Mouse (Mus musculus) ES-Bruce4 (cell line): ENCODE measurements around the gene Hat1. TPM values are rescaled to one million over a fixed set of nuclear protein-coding genes. Genes with fewer than 3 reads are reported as not detected.

Experiments used
- H3K27ac ChIP-seq: 2 replicates; pipeline ENCODE4 v1.5.1; 2012; ENCODE audit warnings: low read length, inconsistent platforms; ENCODE audit not compliant: insufficient read depth
- H3K27me3 ChIP-seq: 2 replicates; pipeline ENCODE4 v1.6.1; 2012; ENCODE audit warnings: mild to moderate bottlenecking, low read length, inconsistent platforms; ENCODE audit not compliant: control insufficient read depth, poor library complexity, insufficient read depth, severe bottlenecking
- H3K36me3 ChIP-seq: 2 replicates; pipeline ENCODE4 v1.6.1; 2012; ENCODE audit warnings: inconsistent platforms, mild to moderate bottlenecking, low read length, moderate library complexity; ENCODE audit not compliant: control insufficient read depth, poor library complexity, insufficient read depth, severe bottlenecking
- H3K4me1 ChIP-seq: one replicate; pipeline ENCODE4 v1.8.1; 2011; ENCODE audit warnings: low read length; ENCODE audit not compliant: control insufficient read depth, insufficient read depth
- H3K4me3 ChIP-seq: 2 replicates; pipeline ENCODE4 v1.5.1; 2011; ENCODE audit warnings: low read depth, mild to moderate bottlenecking, low read length
- H3K9ac ChIP-seq: 2 replicates; pipeline ENCODE4 v1.6.1; 2012; ENCODE audit warnings: low read depth, mild to moderate bottlenecking, inconsistent platforms; ENCODE audit not compliant: poor library complexity, severe bottlenecking
- H3K9me3 ChIP-seq: replicated peaks from 2 replicates; pipeline ENCODE4 v1.6.1; 2012; ENCODE audit warnings: mild to moderate bottlenecking, low read length, inconsistent platforms; ENCODE audit not compliant: control insufficient read depth, poor library complexity, insufficient read depth, severe bottlenecking
- CTCF ChIP-seq: IDR thresholded peaks from one replicate; pipeline ENCODE4 v1.8.1; 2011; ENCODE audit warnings: low read depth, low read length
- EP300 ChIP-seq: IDR thresholded peaks from 2 replicates; pipeline ENCODE4 v1.6.1; 2011; ENCODE audit warnings: low read depth, low read length; ENCODE audit not compliant: insufficient read depth
- POLR2A ChIP-seq: IDR thresholded peaks from one replicate; pipeline ENCODE4 v1.8.1; 2011; ENCODE audit warnings: low read length; ENCODE audit not compliant: insufficient read depth
- polyA plus RNA-seq: library from polyadenylated mRNA; stranded (reverse); fragments of >200 nt; gene quantifications from 2 replicates; pipeline ENCODE4 v1.2.4, GENCODE M21; 2011; ENCODE audit warnings: low read depth; ENCODE audit not compliant: missing spikeins, insufficient read depth, insufficient read length

Gene Hat1
- polyA plus RNA-seq, 1 experiment: 692 TPM

- Histone ChIP-seq H3K27me3 (no peaks in the 10 kb centered on the region), H3K36me3 (peaks cover 80% of the 10 kb centered on the region), H3K4me3 (no peak overlapping the region), H3K9me3 (no peaks in the 10 kb centered on the region), H3K4me1 (no peaks in the 10 kb centered on the region), H3K27ac (no peak overlapping the region), H3K9ac (no peak overlapping the region)
- TF ChIP-seq CTCF (no peak), POLR2A (no peak), EP300 (no peak)
These were observed 46.7 kb downstream of the Hat1 start for GRCm38 (mm10) chr2:71435440-71435839.

- no peaks in the 10 kb centered on the region for H3K4me1 ChIP-seq
- no peak overlapping the region for H3K4me3 ChIP-seq
- peaks cover 28% of the 10 kb centered on the region for H3K36me3 ChIP-seq
- TF ChIP-seq POLR2A (no peak), CTCF (no peak), EP300 (no peak)
- no peak overlapping the region for H3K27ac ChIP-seq
- H3K9ac ChIP-seq: no peak overlapping the region
- no peaks in the 10 kb centered on the region for H3K9me3 ChIP-seq
- H3K27me3 ChIP-seq: no peaks in the 10 kb centered on the region
These were observed 54.6 kb downstream of the Hat1 start for GRCm38 (mm10) chr2:71443376-71443775.

- no peaks in the 10 kb centered on the region for H3K27me3 ChIP-seq
- H3K36me3 ChIP-seq: peaks cover 11% of the 10 kb centered on the region
- H3K4me1 ChIP-seq: no peaks in the 10 kb centered on the region
- no peak overlapping the region for H3K9ac ChIP-seq
- H3K27ac ChIP-seq: no peak overlapping the region
- H3K9me3 ChIP-seq: no peaks in the 10 kb centered on the region
- TF ChIP-seq EP300 (no peak), CTCF (no peak), POLR2A (no peak)
- H3K4me3 ChIP-seq: no peak overlapping the region
These were observed 56.9 kb downstream of the Hat1 start for GRCm38 (mm10) chr2:71445536-71446196.

GRCm38 (mm10) chr2:71449604-71450003 lies 60.8 kb downstream of the Hat1 start:
- H3K4me3 ChIP-seq: no peak overlapping the region
- H3K27ac ChIP-seq: no peak overlapping the region
- TF ChIP-seq CTCF (peak; percentile 68), EP300 (no peak), POLR2A (no peak)
- H3K4me1 ChIP-seq: no peaks in the 10 kb centered on the region
- H3K27me3 ChIP-seq: no peaks in the 10 kb centered on the region
- no peaks in the 10 kb centered on the region for H3K9me3 ChIP-seq
- no peak overlapping the region for H3K9ac ChIP-seq
- H3K36me3 ChIP-seq: no peaks in the 10 kb centered on the region

- Histone ChIP-seq H3K27ac (no peak overlapping the region), H3K4me3 (no peak overlapping the region), H3K27me3 (no peaks in the 10 kb centered on the region), H3K4me1 (no peaks in the 10 kb centered on the region), H3K9me3 (no peaks in the 10 kb centered on the region), H3K36me3 (no peaks in the 10 kb centered on the region), H3K9ac (no peak overlapping the region)
- no peak for TF ChIP-seq POLR2A
- TF ChIP-seq EP300: no peak
- no peak for TF ChIP-seq CTCF
These were observed 63.0 kb downstream of the Hat1 start for GRCm38 (mm10) chr2:71451761-71452160.

GRCm38 (mm10) chr2:71453161-71453916 lies 64.6 kb downstream of the Hat1 start, which contains the start of gene Metap1d:
TSS of gene Metap1d (plus strand) at chr2:71453276.
- no peaks in the 10 kb centered on the region for H3K27me3 ChIP-seq
- peak within 1 kb of the TSS; percentile 98 for H3K4me3 ChIP-seq
- no peaks in the 10 kb centered on the region for H3K36me3 ChIP-seq
- peak; percentile 49 for TF ChIP-seq POLR2A
- TF ChIP-seq CTCF: no peak
- 0 out of 2 replicates have a peak, but pooled peaks have one; percentile 36 for TF ChIP-seq EP300
- no peaks in the 10 kb centered on the region for H3K9me3 ChIP-seq
- H3K4me1 ChIP-seq: no peaks in the 10 kb centered on the region
- H3K9ac ChIP-seq: peak within 1 kb of the TSS; percentile 29
- no peak within 1 kb of the TSS for H3K27ac ChIP-seq
